Mouse (Mus musculus) kidney, postnatal 0 days (tissue): Measurements from ENCODE around the gene Rims4. TPM values are rescaled to one million over a fixed set of nuclear protein-coding genes. Genes with fewer than 3 reads are reported as not detected.

Experiments
- ATAC-seq: fragments of 200-750 bp; cut with Nextera tagmentation; replicated peaks from 2 replicates; pipeline ENCODE4 v1.8.0; 2017; ENCODE audit warnings: low read depth, moderate number of reproducible peaks, moderate TSS enrichment, moderate library complexity; ENCODE audit not compliant: low FRiP score
- DNase-seq: peaks from one replicate; pipeline ENCODE4 v3.0.0-alpha.2; 2016; ENCODE audit warnings: low spot score
- H3K27ac ChIP-seq: fragments of 300-500 bp; sonication (generic); 2 replicates; pipeline ENCODE4 v1.5.1; 2014; ENCODE audit warnings: mild to moderate bottlenecking
- H3K27me3 ChIP-seq: fragments of 300-500 bp; sonication (generic); 2 replicates; pipeline ENCODE4 v1.6.1; 2014; ENCODE audit warnings: low read length, mixed read lengths; ENCODE audit not compliant: insufficient read depth
- H3K36me3 ChIP-seq: fragments of 300-500 bp; sonication (generic); 2 replicates; pipeline ENCODE4 v1.6.1; 2014; ENCODE audit warnings: low read length, mixed read lengths; ENCODE audit not compliant: insufficient read depth
- H3K4me1 ChIP-seq: fragments of 300-500 bp; sonication (generic); replicated peaks from 2 replicates; pipeline ENCODE4 v1.6.1; 2014; ENCODE audit warnings: antibody characterized with exemption, low read length, mixed read lengths; ENCODE audit not compliant: insufficient read depth
- H3K4me2 ChIP-seq: fragments of 300-500 bp; sonication (generic); 2 replicates; pipeline ENCODE4 v1.6.1; 2014; ENCODE audit warnings: mild to moderate bottlenecking, low read length, moderate library complexity, mixed read lengths
- H3K4me3 ChIP-seq: fragments of 300-500 bp; sonication (generic); replicated peaks from 2 replicates; pipeline ENCODE4 v1.5.1; 2014; ENCODE audit warnings: low read depth, low read length
- H3K9ac ChIP-seq: fragments of 300-500 bp; sonication (generic); 2 replicates; pipeline ENCODE4 v1.6.1; 2014; ENCODE audit warnings: low read depth, low read length
- H3K9me3 ChIP-seq: fragments of 300-500 bp; sonication (generic); replicated peaks from 2 replicates; pipeline ENCODE4 v1.6.1; 2016; ENCODE audit warnings: low read length, inconsistent platforms, mixed read lengths
- CTCF ChIP-seq: IDR thresholded peaks from 2 replicates; pipeline ENCODE4 v1.5.1; 2016; ENCODE audit warnings: antibody characterized with exemption, low read depth, mild to moderate bottlenecking, moderate library complexity
- WGBS: fragments of 180-500 bp; shearing (Covaris S2); extraction: QIAGEN DNeasy Blood & Tissue Kit; methylation state at CpG from one replicate; pipeline ENCODE4 v1.1.7; 2014; 5-methylcytosine and 5-hydroxymethylcytosine counted together
- polyA plus RNA-seq: library from polyadenylated mRNA; unstranded; fragments of >200 nt; fragmentation: Nextera tagmentation; extraction: Ambion mirVana; gene quantifications from 2 replicates; pipeline ENCODE4 v1.2.1, GENCODE M21; 2015

Rims4 gene
- polyA plus RNA-seq, 1 experiment from 2014 or later = 0.33 TPM

DNA sequence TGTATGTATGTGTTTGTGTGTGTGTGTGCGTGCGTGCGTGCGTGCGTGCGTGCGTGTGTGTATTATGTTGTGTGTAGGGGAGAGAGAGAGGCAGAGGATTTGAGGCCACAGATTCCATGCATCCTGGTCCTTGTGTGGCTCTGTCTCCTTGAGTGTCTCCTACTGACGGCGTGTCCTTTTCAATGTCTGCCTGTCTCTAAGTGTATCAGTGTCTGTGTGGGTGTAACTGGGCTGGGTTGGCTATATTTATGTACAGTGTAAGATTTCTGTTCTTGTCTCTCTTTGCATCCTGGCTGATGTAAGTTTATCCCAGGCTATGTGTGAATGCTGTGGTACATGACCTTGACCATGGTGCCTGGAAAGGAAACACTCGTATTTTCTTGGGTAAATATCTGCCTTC, 6.6 kb upstream of the Rims4 start:
- TF ChIP-seq CTCF = no peak
- Histone ChIP-seq H3K9ac (no peak overlapping the region), H3K9me3 (no peaks in the 10 kb centered on the region), H3K4me2 (no peak overlapping the region), H3K4me1 (no peaks in the 10 kb centered on the region), H3K27me3 (no peaks in the 10 kb centered on the region), H3K27ac (no peak overlapping the region), H3K4me3 (no peak overlapping the region), H3K36me3 (no peaks in the 10 kb centered on the region)
- 79% methylated on average over 10 of the region's 10 CpGs for WGBS
- no peak for ATAC-seq
- DNase-seq = no peak

DNA sequence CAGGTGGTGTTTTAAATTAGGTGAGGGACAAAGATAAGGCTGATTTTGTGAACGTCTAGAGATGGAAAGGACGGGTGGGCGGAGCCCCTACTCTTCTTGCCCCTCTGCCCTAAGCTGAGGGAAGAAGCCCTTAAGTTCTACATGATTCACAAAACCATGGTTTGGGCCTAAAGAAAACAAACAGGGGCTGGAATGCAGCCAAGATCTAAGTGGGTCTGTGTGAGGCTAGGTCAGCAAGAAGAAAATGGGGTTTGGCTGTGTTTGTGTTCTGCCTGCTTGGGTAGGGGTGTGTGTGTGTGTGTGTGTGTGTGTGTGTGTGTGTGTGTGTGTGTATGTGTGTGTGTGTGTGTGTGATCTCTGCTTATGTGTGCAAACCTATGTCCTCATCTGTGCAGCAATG, 6.0 kb upstream of the Rims4 start:
- ATAC-seq = no peak

GRCm38 (mm10) chr2:163923113-163923512, 4.6 kb upstream of the Rims4 start:
- H3K9me3 ChIP-seq = no peaks in the 10 kb centered on the region
- no peak for ATAC-seq
- H3K4me3 ChIP-seq = no peak overlapping the region
- H3K4me1 ChIP-seq = peaks cover 4% of the 10 kb centered on the region
- no peak overlapping the region for H3K9ac ChIP-seq
- DNase-seq = no peak
- H3K27me3 ChIP-seq = peaks cover 5% of the 10 kb centered on the region; the same call in 1 of the 2 replicates
- no peak for TF ChIP-seq CTCF
- H3K36me3 ChIP-seq = no peaks in the 10 kb centered on the region
- no peak overlapping the region for H3K27ac ChIP-seq
- 67% methylated on average over 9 of the region's 9 CpGs for WGBS
- H3K4me2 ChIP-seq = no peak overlapping the region

More for the DNA sequence above, 6.0 kb upstream of the Rims4 start:
- no peak overlapping the region for H3K4me2 ChIP-seq
- no peaks in the 10 kb centered on the region for H3K36me3 ChIP-seq
- no peak overlapping the region for H3K27ac ChIP-seq
- TF ChIP-seq CTCF = no peak
- H3K27me3 ChIP-seq = no peaks in the 10 kb centered on the region
- no peaks in the 10 kb centered on the region for H3K9me3 ChIP-seq
- DNase-seq = no peak
- H3K4me3 ChIP-seq = no peak overlapping the region
- WGBS = 59% methylated on average over 3 of the region's 3 CpGs
- no peak overlapping the region for H3K9ac ChIP-seq
- H3K4me1 ChIP-seq = no peaks in the 10 kb centered on the region

DNA sequence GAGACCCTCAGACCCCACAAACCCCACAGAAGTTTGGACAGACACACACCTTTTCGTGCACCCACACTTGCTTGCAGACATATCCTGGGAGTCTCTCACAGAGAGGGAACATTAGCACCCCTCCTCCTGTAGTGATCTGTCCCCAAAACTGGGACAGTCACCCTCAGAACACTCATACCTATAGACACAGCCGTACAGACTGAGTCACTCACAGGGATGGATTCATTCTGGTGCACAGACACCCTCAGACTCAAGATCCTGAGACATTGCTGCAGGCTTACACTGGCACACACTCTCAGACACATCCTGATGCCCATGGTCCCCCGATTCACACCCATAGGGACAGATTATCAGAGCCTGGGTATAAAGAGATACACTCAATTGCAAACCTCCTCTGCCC, 1.1 kb upstream of the Rims4 start:
- DNase-seq (no peak), ATAC-seq (no peak)
- Histone ChIP-seq H3K36me3 (no peaks in the 10 kb centered on the region), H3K9me3 (no peaks in the 10 kb centered on the region), H3K9ac (no peak overlapping the region), H3K27ac (no peak overlapping the region), H3K4me3 (no peak overlapping the region; the same call in 1 of the 2 replicates), H3K4me2 (peak overlapping the region; percentile 93; the same call in 1 of the 2 replicates), H3K27me3 (peaks cover 14% of the 10 kb centered on the region; the same call in 1 of the 2 replicates), H3K4me1 (peaks cover 4% of the 10 kb centered on the region)
- WGBS = 80% methylated on average over 3 of the region's 3 CpGs
- no peak for TF ChIP-seq CTCF

GRCm38 (mm10) chr2:163916703-163917102, 1.8 kb downstream of the Rims4 start:
- DNase-seq = no peak
- WGBS = 87% methylated on average over 7 of the region's 7 CpGs

GRCm38 (mm10) chr2:163915294-163915791, 3.1 kb downstream of the Rims4 start:
- Histone ChIP-seq H3K4me2 (no peak overlapping the region), H3K27ac (no peak overlapping the region), H3K36me3 (no peaks in the 10 kb centered on the region), H3K27me3 (peaks cover 19% of the 10 kb centered on the region; the same call in 1 of the 2 replicates), H3K9ac (no peak overlapping the region), H3K9me3 (no peaks in the 10 kb centered on the region), H3K4me1 (peaks cover 4% of the 10 kb centered on the region), H3K4me3 (no peak overlapping the region)
- 61% methylated on average over 9 of the region's 9 CpGs for WGBS
- no peak for ATAC-seq
- DNase-seq = no peak
- TF ChIP-seq CTCF = no peak

More at GRCm38 (mm10) chr2:163916703-163917102, 1.8 kb downstream of the Rims4 start:
- H3K27me3 ChIP-seq = peaks cover 19% of the 10 kb centered on the region; the same call in 1 of the 2 replicates
- no peak for TF ChIP-seq CTCF
- no peak overlapping the region for H3K27ac ChIP-seq
- no peak overlapping the region for H3K9ac ChIP-seq
- peaks cover 4% of the 10 kb centered on the region for H3K4me1 ChIP-seq
- ATAC-seq = no peak
- H3K4me3 ChIP-seq = no peak overlapping the region
- H3K36me3 ChIP-seq = no peaks in the 10 kb centered on the region
- H3K4me2 ChIP-seq = no peak overlapping the region
- H3K9me3 ChIP-seq = no peaks in the 10 kb centered on the region

GRCm38 (mm10) chr2:163914107-163914506, 4.4 kb downstream of the Rims4 start:
- no peak for ATAC-seq
- Histone ChIP-seq H3K4me1 (peaks cover 4% of the 10 kb centered on the region), H3K27me3 (peaks cover 19% of the 10 kb centered on the region; the same call in 1 of the 2 replicates), H3K9ac (no peak overlapping the region), H3K27ac (no peak overlapping the region), H3K4me3 (no peak overlapping the region), H3K9me3 (no peaks in the 10 kb centered on the region), H3K36me3 (no peaks in the 10 kb centered on the region), H3K4me2 (no peak overlapping the region)
- DNase-seq = no peak
- 5% methylated on average over 10 of the region's 10 CpGs for WGBS
- no peak for TF ChIP-seq CTCF
